Mouse (Mus musculus): ENCODE data around the gene Cdk20. TPM values are rescaled to one million over a fixed set of nuclear protein-coding genes. Genes with fewer than 3 reads are reported as not detected.

The Cdk20 gene
- polyA plus RNA-seq, 2 experiments: 12.3 to 19.9 TPM

- no peaks in the 10 kb centered on the region for H3K36me3 ChIP-seq (ENCODE audit: control insufficient read depth, insufficient read depth, low read length)
- DNase-seq (ENCODE audit: low spot score) (no peak), ATAC-seq (ENCODE audit: low FRiP score, low read depth) (no peak)
- H3K9ac ChIP-seq (ENCODE audit: low read depth, low read length, severe bottlenecking): no peak overlapping the region
- no peak for TF ChIP-seq POLR2A (IDR thresholded peaks at IDR 0.05; ENCODE audit: borderline replicate concordance, extremely low read depth, insufficient read depth, insufficient read length)
- no peak overlapping the region for H3K4me3 ChIP-seq (replicated peaks; ENCODE audit: low read length)
- no peaks in the 10 kb centered on the region for H3K27me3 ChIP-seq (ENCODE audit: control insufficient read depth, insufficient read depth, low read length)
- no peak overlapping the region for H3K4me2 ChIP-seq (replicated peaks; ENCODE audit: low read depth, low read length, severe bottlenecking)
- no peak overlapping the region for H3K27ac ChIP-seq (replicated peaks; ENCODE audit: low read depth, low read length)
- WGBS: 85% methylated on average over 14 of the region's 14 CpGs
- H3K4me1 ChIP-seq (ENCODE audit: control insufficient read depth, insufficient read depth, low read length): no peaks in the 10 kb centered on the region
- 0 out of 2 replicates have a peak, but pooled peaks cover 3% of the 10 kb centered on the region for H3K9me3 ChIP-seq (ENCODE audit: control insufficient read depth, low read length)
Observed at GRCm38 (mm10) chr13:64458181-64458580, 26.1 kb downstream of the Cdk20 start.

- Histone ChIP-seq H3K4me1 (ENCODE audit: control insufficient read depth, insufficient read depth, low read length) (no peaks in the 10 kb centered on the region), H3K4me3 (replicated peaks; ENCODE audit: low read length) (no peak overlapping the region), H3K27ac (replicated peaks; ENCODE audit: low read depth, low read length) (no peak overlapping the region), H3K36me3 (ENCODE audit: control insufficient read depth, insufficient read depth, low read length) (no peaks in the 10 kb centered on the region), H3K9ac (ENCODE audit: low read depth, low read length, severe bottlenecking) (no peak overlapping the region), H3K27me3 (ENCODE audit: control insufficient read depth, insufficient read depth, low read length) (no peaks in the 10 kb centered on the region), H3K4me2 (replicated peaks; ENCODE audit: low read depth, low read length, severe bottlenecking) (no peak overlapping the region), H3K9me3 (ENCODE audit: control insufficient read depth, low read length) (0 out of 2 replicates have a peak, but pooled peaks cover 3% of the 10 kb centered on the region)
- ATAC-seq (ENCODE audit: low FRiP score, low read depth) (no peak), DNase-seq (ENCODE audit: low spot score) (no peak)
- 76% methylated on average over 2 of the region's 2 CpGs for WGBS
- TF ChIP-seq POLR2A (IDR thresholded peaks at IDR 0.05; ENCODE audit: borderline replicate concordance, extremely low read depth, insufficient read depth, insufficient read length): no peak
Observed at GRCm38 (mm10) chr13:64462581-64462980, 30.5 kb downstream of the Cdk20 start.

- H3K9me3 ChIP-seq (ENCODE audit: control insufficient read depth, low read length): 0 out of 2 replicates have a peak, but pooled peaks cover 3% of the 10 kb centered on the region
- no peak for DNase-seq (ENCODE audit: low spot score)
- no peaks in the 10 kb centered on the region for H3K4me1 ChIP-seq (ENCODE audit: control insufficient read depth, insufficient read depth, low read length)
- TF ChIP-seq POLR2A (IDR thresholded peaks at IDR 0.05; ENCODE audit: borderline replicate concordance, extremely low read depth, insufficient read depth, insufficient read length): no peak
- no peak overlapping the region for H3K9ac ChIP-seq (ENCODE audit: low read depth, low read length, severe bottlenecking)
- 65% methylated on average over 9 of the region's 9 CpGs for WGBS
- H3K36me3 ChIP-seq (ENCODE audit: control insufficient read depth, insufficient read depth, low read length): no peaks in the 10 kb centered on the region
- H3K27ac ChIP-seq (replicated peaks; ENCODE audit: low read depth, low read length): no peak overlapping the region
- H3K4me2 ChIP-seq (replicated peaks; ENCODE audit: low read depth, low read length, severe bottlenecking): no peak overlapping the region
- no peak overlapping the region for H3K4me3 ChIP-seq (replicated peaks; ENCODE audit: low read length)
- ATAC-seq (ENCODE audit: low FRiP score, low read depth): no peak
- H3K27me3 ChIP-seq (ENCODE audit: control insufficient read depth, insufficient read depth, low read length): no peaks in the 10 kb centered on the region
Observed at GRCm38 (mm10) chr13:64465166-64465565, 33.1 kb downstream of the Cdk20 start.

GRCm38 (mm10) chr13:64467886-64468285, 35.8 kb downstream of the Cdk20 start:
- Histone ChIP-seq H3K27me3 (ENCODE audit: control insufficient read depth, insufficient read depth, low read length) (no peaks in the 10 kb centered on the region), H3K4me2 (replicated peaks; ENCODE audit: low read depth, low read length, severe bottlenecking) (no peak overlapping the region), H3K4me1 (ENCODE audit: control insufficient read depth, insufficient read depth, low read length) (no peaks in the 10 kb centered on the region), H3K9ac (ENCODE audit: low read depth, low read length, severe bottlenecking) (no peak overlapping the region), H3K9me3 (ENCODE audit: control insufficient read depth, low read length) (no peaks in the 10 kb centered on the region), H3K36me3 (ENCODE audit: control insufficient read depth, insufficient read depth, low read length) (no peaks in the 10 kb centered on the region), H3K4me3 (replicated peaks; ENCODE audit: low read length) (no peak overlapping the region), H3K27ac (replicated peaks; ENCODE audit: low read depth, low read length) (no peak overlapping the region)
- DNase-seq (ENCODE audit: low spot score) (peak; percentile 54), ATAC-seq (ENCODE audit: low FRiP score, low read depth) (no peak)
- TF ChIP-seq POLR2A (IDR thresholded peaks at IDR 0.05; ENCODE audit: borderline replicate concordance, extremely low read depth, insufficient read depth, insufficient read length): no peak
- 61% methylated on average over 6 of the region's 6 CpGs for WGBS

GRCm38 (mm10) chr13:64477968-64478367, 45.9 kb downstream of the Cdk20 start:
- WGBS: 64% methylated on average over 4 of the region's 4 CpGs
- no peak for ATAC-seq (ENCODE audit: low FRiP score, low read depth)
- DNase-seq (ENCODE audit: low spot score): no peak
- Histone ChIP-seq H3K36me3 (ENCODE audit: control insufficient read depth, insufficient read depth, low read length) (no peaks in the 10 kb centered on the region), H3K27me3 (ENCODE audit: control insufficient read depth, insufficient read depth, low read length) (no peaks in the 10 kb centered on the region), H3K4me1 (ENCODE audit: control insufficient read depth, insufficient read depth, low read length) (no peaks in the 10 kb centered on the region), H3K4me3 (replicated peaks; ENCODE audit: low read length) (no peak overlapping the region), H3K4me2 (replicated peaks; ENCODE audit: low read depth, low read length, severe bottlenecking) (no peak overlapping the region), H3K9ac (ENCODE audit: low read depth, low read length, severe bottlenecking) (no peak overlapping the region), H3K9me3 (ENCODE audit: control insufficient read depth, low read length) (no peaks in the 10 kb centered on the region), H3K27ac (replicated peaks; ENCODE audit: low read depth, low read length) (no peak overlapping the region)
- TF ChIP-seq POLR2A (IDR thresholded peaks at IDR 0.05; ENCODE audit: borderline replicate concordance, extremely low read depth, insufficient read depth, insufficient read length): no peak

- H3K27me3 ChIP-seq (ENCODE audit: control insufficient read depth, insufficient read depth, low read length): no peaks in the 10 kb centered on the region
- no peaks in the 10 kb centered on the region for H3K9me3 ChIP-seq (ENCODE audit: control insufficient read depth, low read length)
- ATAC-seq (ENCODE audit: low FRiP score, low read depth) (no peak), DNase-seq (ENCODE audit: low spot score) (no peak)
- H3K9ac ChIP-seq (ENCODE audit: low read depth, low read length, severe bottlenecking): no peak overlapping the region
- 66% methylated on average over 3 of the region's 3 CpGs for WGBS
- no peak overlapping the region for H3K4me2 ChIP-seq (replicated peaks; ENCODE audit: low read depth, low read length, severe bottlenecking)
- no peak overlapping the region for H3K4me3 ChIP-seq (replicated peaks; ENCODE audit: low read length)
- H3K4me1 ChIP-seq (ENCODE audit: control insufficient read depth, insufficient read depth, low read length): no peaks in the 10 kb centered on the region
- no peak for TF ChIP-seq POLR2A (IDR thresholded peaks at IDR 0.05; ENCODE audit: borderline replicate concordance, extremely low read depth, insufficient read depth, insufficient read length)
- H3K36me3 ChIP-seq (ENCODE audit: control insufficient read depth, insufficient read depth, low read length): no peaks in the 10 kb centered on the region
- H3K27ac ChIP-seq (replicated peaks; ENCODE audit: low read depth, low read length): no peak overlapping the region
Observed at GRCm38 (mm10) chr13:64479960-64480359, 47.8 kb downstream of the Cdk20 start.

All from limb, embryonic 14.5 days (tissue).